Mouse (Mus musculus) central nervous system, embryonic 11.5 days (tissue): ENCODE data around the gene Ins1. TPM values are rescaled to one million over a fixed set of nuclear protein-coding genes. Genes with fewer than 3 reads are reported as not detected.

ENCODE experiments used
- polyA plus RNA-seq: library from polyadenylated mRNA; depleted of rRNA; stranded (reverse); fragments of >200 nt; gene quantifications from 2 replicates; pipeline ENCODE4 v1.2.3, GENCODE M21; 2012; rRNA removed

Ins1 gene
- polyA plus RNA-seq, result 0.07 TPM in 1 of 2 replicates, not detected in the other

GRCm38 (mm10) chr19:52263997-52264396 lies at the start of gene Ins1:
Gene Ins1, plus strand, starts transcription at chr19:52264297.

